Mouse (Mus musculus) olfactory bulb, adult 2 months (tissue): Measurements from ENCODE around the gene Gnb1.

Experiments
- CTCF ChIP-seq: fragments of 200-500 bp; IDR thresholded peaks from 2 replicates; pipeline ENCODE4 v1.5.1; 2012; ENCODE audit warnings: low read depth, mild to moderate bottlenecking, low read length, moderate library complexity; ENCODE audit not compliant: insufficient read depth
- POLR2A ChIP-seq: fragments of 200-500 bp; IDR thresholded peaks from 2 replicates; pipeline ENCODE4 v1.6.1; 2012; ENCODE audit warnings: mild to moderate bottlenecking, low read depth, low read length, moderate library complexity; ENCODE audit not compliant: insufficient read depth

- TF ChIP-seq CTCF (no peak), POLR2A (no peak)
Measured at GRCm38 (mm10) chr4:155554880-155555279, 63.7 kb downstream of the Gnb1 start.
